Mouse (Mus musculus) lung, adult 2 months (tissue): ENCODE results near the gene Gm45799.

ENCODE experiments used
- CTCF ChIP-seq: fragments of 200-500 bp; IDR thresholded peaks from 2 replicates; pipeline ENCODE4 v1.5.1; 2011; ENCODE audit warnings: mild to moderate bottlenecking, low read length, control low read depth; ENCODE audit not compliant: insufficient read depth
- POLR2A ChIP-seq: fragments of 200-500 bp; IDR thresholded peaks from 2 replicates; pipeline ENCODE4 v1.6.1; 2011; ENCODE audit warnings: low read depth, mild to moderate bottlenecking, control low read depth, low read length, borderline replicate concordance; ENCODE audit errors: extremely low read depth

DNA sequence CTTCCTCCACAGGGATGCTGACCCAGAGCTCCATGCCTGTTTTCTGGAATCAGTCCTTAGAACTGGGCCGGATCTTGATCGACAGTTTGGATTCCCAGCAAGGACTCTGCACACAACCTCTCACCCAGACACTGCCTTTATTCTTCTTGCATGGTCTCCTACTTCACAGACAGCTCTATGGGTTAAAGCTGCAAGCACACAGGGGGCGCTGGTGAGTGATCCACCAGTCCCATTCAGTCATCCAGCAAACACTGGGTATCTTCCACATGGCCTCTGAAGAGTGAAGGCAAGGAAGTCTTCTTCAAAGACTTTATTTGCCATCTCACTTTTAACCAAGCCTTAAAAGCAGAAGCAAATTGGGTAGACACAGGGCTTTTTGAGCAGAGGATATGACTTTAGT is 75.0 kb downstream of the Gm45799 start:
- no peak for TF ChIP-seq POLR2A
- peak; percentile 28; the same call in 1 of the 2 replicates for TF ChIP-seq CTCF
